Mouse (Mus musculus): ENCODE data around the gene Myh6. TPM values are rescaled to one million over a fixed set of nuclear protein-coding genes. Genes with fewer than 3 reads are reported as not detected.
"Not testable (repeated sequence)": the region's sequence is repeated elsewhere in the genome, so short reads cannot be mapped to it uniquely, and the experiment has no call there.

Gene Myh6
- total RNA-seq, 2 experiments from 2014 or later = 6.0 to 10.9 TPM

DNA sequence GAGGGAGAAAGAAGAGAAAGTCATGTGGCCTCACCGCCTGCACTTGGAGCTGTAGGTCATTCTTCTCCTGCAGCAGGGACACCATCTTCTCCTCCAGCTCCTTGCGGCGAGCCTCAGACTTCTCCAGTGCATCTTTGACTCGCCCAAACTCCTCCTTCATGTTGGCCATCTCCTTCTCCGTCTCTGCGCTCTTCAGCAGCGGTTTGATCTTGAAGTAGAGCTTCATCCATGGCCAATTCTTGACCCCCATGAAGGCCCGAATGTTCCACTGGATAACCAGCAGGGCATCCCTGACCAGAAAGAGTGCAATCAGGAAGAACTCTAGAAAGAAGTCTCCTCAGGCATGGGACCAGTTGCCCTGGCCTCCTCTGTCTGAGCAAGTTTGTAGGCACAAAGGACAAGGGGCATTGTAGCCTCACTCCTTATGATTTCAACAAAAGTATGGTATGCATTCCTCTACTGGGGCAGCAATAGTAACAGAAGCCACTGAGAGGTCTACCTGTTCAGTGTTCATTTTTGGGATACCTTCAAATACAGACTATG lies 13.0 kb downstream of the Myh6 start:
- Histone ChIP-seq H3K27ac (no peak overlapping the region), H3K4me3 (no peak overlapping the region)
- intact Hi-C loops (cut with DNase I) = no loop called here
- TF ChIP-seq CTCF (IDR thresholded peaks at IDR 0.05) = no peak
- no peak for DNase-seq (ENCODE audit: extremely low spot score in 1 of 2, low spot score in 2 of 2)

DNA sequence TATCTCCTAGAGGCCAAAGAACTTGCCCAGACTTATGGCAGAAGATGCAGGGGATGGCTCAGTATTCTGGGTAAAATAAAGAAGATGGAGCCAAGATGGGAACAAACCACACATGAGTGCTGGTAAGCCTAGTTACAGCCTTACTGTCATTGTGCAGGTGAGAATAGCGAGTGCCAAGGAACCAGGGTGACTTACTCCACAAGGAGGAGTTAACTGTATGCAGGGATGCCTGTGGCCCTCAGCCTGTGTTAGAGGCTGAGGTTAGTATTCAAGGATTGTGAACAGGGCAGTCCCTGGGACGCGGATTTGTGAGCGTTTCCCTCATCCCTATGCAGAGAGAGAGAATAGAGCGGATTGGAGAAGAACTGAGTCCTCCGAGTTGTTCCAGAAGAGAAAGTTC lies 15.1 kb downstream of the Myh6 start:
- intact Hi-C loops (cut with DNase I) = no loop called here
- no peak for TF ChIP-seq CTCF (IDR thresholded peaks at IDR 0.05)

DNA sequence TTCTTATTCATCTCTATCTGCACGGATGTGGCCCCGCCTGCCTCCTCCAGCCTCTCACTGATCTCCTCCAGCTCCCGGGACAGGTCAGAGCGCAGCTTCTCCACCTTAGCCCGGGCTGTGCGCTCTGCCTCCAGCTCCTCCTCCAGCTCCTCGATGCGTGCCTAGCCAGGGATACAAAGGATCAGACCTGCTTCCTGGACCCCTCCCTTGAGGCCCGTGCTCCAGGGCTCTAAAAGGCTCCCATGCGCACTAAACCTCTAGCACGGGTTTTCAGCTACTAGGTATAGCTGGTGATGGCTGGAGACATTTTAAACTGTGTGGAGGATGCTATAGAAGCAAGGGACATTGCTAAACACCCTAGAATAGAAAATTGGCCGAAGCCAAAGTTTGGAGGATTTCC lies 16.2 kb downstream of the Myh6 start:
- intact Hi-C loops (cut with DNase I) = no loop called here
- no peak overlapping the region for H3K27ac ChIP-seq
- TF ChIP-seq CTCF (IDR thresholded peaks at IDR 0.05) = no peak
- H3K4me3 ChIP-seq = no peak overlapping the region
- no peak for DNase-seq (ENCODE audit: extremely low spot score in 1 of 2, low spot score in 2 of 2)

More for the DNA sequence above, 15.1 kb downstream of the Myh6 start:
- Histone ChIP-seq H3K4me3 (no peak overlapping the region), H3K27ac (no peak overlapping the region)
- DNase-seq (ENCODE audit: extremely low spot score in 1 of 2, low spot score in 2 of 2) = no peak

DNA sequence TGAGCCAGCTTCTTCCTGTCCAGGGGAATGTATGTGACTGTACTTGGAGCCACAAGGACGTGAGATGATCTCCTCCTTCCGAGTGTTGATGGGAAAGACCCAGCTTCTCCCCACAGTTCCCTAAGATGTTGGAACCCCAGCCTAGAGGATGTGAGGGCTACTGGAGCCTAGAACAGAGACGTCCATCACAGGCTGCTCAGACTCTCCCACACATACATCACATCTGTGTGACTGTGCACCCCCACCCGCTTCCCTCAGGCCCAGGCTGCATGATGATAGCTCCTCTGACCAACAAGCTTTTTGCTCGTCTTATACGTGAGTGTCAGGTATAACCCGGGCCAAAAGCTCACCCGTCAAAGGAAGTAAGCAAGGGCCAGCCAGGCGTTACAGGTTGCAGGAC lies 17.9 kb downstream of the Myh6 start:
- intact Hi-C loops (cut with DNase I) = loop anchor here (1.0 kb wide), 1 partner anchor 26 kb away; no protein-coding TSS in a partner anchor
- no peak for TF ChIP-seq CTCF (IDR thresholded peaks at IDR 0.05)
- no peak overlapping the region for H3K27ac ChIP-seq
- DNase-seq (ENCODE audit: extremely low spot score in 1 of 2, low spot score in 2 of 2) = no peak
- H3K4me3 ChIP-seq = no peak overlapping the region

DNA sequence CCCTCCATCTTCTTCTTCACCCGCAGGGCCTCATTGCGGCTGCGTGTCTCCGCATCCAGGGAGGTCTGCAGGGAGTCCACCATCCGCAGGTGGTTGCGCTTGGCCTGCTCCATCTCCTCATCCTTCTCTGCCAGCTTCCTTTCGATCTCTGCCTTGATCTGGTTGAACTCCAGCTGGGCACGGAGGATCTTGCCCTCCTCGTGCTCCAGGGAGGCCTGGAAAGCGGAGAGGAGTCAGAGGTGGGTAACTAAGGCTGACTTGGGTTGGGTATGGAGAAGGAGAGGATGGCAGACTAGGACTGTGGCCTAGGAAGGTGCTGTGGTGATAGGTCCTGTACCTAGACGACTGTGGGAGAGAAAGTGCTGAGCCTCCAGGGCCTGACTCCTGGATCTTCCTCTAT lies 19.7 kb downstream of the Myh6 start:
- H3K4me3 ChIP-seq; intact Hi-C loops (cut with DNase I); DNase-seq (ENCODE audit: extremely low spot score in 1 of 2, low spot score in 2 of 2): not testable (repeated sequence)

DNA sequence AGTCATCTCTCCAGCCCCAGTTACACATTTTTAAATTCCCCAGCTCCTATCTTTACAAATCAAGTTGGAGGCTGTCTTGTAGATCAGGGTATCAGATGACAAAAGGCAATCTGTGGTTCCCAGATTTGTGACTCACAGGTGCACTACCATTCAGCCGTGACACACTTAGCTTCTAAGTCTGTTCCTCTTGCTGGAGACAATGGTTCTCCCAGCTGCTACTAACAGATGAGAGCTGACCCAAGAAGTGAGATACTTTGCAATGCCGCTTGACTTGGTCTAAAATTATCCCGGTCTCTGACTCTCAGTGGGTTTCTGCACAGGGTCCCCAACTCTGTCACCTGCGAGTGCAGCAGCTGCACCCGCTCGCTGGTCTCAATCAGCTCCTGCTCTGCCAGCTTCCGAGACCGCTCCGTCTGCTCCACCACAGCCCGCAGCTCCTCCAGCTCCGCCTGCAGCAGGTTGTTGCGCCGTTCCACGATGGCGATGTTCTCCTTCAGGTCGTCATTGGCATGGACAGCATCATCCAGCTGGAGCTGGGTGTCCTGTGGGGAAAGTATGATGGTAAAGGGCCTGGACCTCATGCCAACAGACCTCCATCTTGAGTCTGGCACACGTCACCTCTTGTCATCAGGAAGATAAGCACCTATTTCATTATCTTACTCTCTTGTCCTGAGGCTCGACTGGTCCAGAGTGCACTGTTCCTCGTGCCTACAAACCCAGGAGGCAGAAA lies 20.6 kb downstream of the Myh6 start:
- no peak for DNase-seq (ENCODE audit: extremely low spot score in 1 of 2, low spot score in 2 of 2)
- no peak overlapping the region for H3K27ac ChIP-seq
- no peak overlapping the region for H3K4me3 ChIP-seq
- intact Hi-C loops (cut with DNase I) = no loop called here
- no peak for TF ChIP-seq CTCF (IDR thresholded peaks at IDR 0.05)

More for the DNA sequence above, 19.7 kb downstream of the Myh6 start:
- H3K27ac ChIP-seq = not testable (repeated sequence)

DNA sequence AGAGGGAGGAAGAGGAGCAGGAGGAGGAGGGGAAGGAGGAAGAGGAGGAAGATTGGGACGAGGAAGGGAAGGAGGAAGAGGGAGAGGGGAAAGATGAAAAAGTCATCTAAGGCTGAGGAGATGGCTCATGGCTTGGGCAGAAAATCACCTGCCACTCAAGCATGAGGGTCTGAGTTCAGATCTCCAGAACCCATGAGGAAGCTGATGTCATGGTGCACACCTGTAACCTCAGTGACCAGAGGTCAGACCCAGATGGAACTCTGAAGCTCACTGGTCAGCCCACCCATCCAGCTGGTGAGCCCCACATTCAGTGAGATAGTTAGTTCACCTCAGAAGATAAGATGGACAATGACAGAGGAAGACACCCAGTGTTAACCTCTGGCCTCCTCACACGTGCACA lies 21.8 kb downstream of the Myh6 start:
- no peak overlapping the region for H3K27ac ChIP-seq
- no peak for TF ChIP-seq CTCF (IDR thresholded peaks at IDR 0.05)
- H3K4me3 ChIP-seq = no peak overlapping the region
- no peak for DNase-seq (ENCODE audit: extremely low spot score in 1 of 2, low spot score in 2 of 2)
- intact Hi-C loops (cut with DNase I) = no loop called here

DNA sequence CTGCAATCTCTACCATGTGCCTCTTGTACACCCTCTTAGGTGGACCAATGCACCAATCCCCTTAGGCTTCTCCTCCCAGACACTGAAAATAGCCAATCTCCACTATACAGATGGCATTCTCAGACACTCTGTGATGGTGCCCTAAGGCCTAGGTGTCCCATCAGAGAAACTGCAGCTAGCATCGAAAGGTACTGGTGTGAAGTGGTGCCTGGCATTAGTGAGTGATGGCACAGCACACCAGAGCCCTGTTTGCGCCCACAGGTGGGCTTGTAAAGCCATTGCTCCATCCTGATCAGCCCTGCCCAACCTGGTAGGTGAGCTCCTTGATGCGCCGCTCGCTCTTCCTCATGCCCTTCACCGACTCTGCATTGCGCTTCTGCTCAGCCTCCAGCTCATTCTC lies 22.8 kb downstream of the Myh6 start:
- Histone ChIP-seq H3K4me3 (no peak overlapping the region), H3K27ac (no peak overlapping the region)
- intact Hi-C loops (cut with DNase I) = no loop called here
- no peak for DNase-seq (ENCODE audit: extremely low spot score in 1 of 2, low spot score in 2 of 2)
- TF ChIP-seq CTCF (IDR thresholded peaks at IDR 0.05) = no peak

DNA sequence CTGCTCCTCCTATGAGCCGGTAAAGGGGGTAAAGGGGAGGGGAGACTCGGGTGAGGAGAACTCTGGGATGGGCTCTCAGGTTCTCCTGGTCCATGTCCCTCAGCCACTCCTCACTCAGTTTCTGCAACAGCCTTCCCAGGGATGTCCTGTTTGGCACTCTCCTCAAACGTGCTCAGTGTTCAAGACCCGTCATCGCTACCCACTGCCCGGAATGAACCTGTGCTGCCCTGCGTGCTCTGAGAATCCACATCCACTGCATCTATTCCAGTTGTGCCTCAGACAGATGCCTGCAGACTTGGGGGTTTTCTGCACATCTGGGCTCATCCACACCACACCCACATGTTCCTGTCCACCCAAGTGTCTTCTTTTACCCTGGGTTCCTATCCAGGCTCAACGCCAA lies 24.2 kb downstream of the Myh6 start:
- TF ChIP-seq CTCF (IDR thresholded peaks at IDR 0.05) = no peak
- no peak overlapping the region for H3K4me3 ChIP-seq
- no peak for DNase-seq (ENCODE audit: extremely low spot score in 1 of 2, low spot score in 2 of 2)
- no peak overlapping the region for H3K27ac ChIP-seq
- intact Hi-C loops (cut with DNase I) = no loop called here

DNA sequence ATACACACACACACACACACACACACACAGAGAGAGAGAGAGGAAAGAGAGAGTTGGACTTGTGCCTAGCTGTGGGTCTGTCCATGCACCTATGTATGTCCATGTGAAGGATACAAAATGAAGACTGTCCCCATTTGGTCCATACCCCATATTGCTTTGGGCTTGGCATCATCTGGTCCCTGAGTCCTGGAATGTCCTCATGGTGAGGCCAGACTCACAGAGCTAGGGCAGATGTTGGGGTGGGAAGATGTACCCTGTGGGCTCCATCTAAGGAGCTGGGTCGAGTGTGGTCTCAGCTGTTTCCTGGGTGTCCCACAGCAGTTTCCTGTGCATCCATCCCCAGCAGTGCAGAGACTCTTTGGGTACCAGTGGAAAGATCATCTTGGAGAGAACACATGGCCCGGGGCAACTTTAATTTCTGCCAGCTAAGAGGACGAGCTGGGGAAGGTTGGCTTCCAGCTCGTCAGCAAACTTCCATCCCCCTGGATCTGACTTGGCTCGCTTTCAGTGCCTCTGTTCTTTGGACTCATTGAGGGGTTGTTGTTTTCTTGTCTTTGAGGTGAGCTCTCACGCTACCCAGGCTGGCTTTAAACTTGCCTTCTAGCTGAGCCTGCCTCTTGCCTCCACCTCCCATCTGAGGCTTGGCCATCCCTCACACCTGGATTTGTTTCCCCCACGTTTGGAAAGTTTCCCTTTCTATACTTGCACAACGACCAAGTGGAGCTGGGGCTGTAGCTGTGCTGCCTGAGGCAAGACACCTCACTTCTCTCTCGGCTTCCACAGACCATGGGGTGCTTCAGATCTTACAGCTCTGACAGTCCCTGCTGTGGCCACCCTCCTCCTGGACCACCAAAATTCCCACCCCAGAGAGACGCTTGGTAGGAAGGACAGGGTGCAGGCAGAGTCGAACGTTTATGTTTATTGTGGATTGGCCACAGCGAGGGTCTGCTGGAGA lies 25.4 kb downstream of the Myh6 start:
- Histone ChIP-seq H3K27ac (no peak overlapping the region), H3K4me3 (no peak overlapping the region)
- DNase-seq (ENCODE audit: extremely low spot score in 1 of 2, low spot score in 2 of 2) = no peak
- no peak for TF ChIP-seq CTCF (IDR thresholded peaks at IDR 0.05)
- intact Hi-C loops (cut with DNase I) = no loop called here

DNA sequence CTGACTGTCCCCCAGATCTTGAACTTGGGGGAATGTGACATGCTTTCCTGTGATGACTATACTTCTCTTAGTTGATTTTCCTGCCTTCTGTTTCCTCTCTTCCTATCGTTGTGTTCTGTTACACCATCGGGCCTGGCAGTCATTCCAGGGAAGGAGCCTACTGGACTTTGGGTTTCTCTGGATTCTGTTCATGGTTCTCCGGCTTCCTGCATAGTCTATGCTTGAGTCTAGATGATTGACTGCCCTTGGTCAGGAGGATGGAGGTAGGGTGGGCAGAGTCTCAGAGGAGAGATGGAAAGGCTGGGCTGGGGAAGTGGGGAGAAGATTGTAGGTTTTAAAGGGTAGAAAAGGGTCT lies 26.6 kb downstream of the Myh6 start:
- DNase-seq (ENCODE audit: extremely low spot score in 1 of 2, low spot score in 2 of 2) = no peak
- intact Hi-C loops (cut with DNase I) = no loop called here
- H3K27ac ChIP-seq = no peak overlapping the region
- no peak overlapping the region for H3K4me3 ChIP-seq
- no peak for TF ChIP-seq CTCF (IDR thresholded peaks at IDR 0.05)
